Mouse (Mus musculus): ENCODE data around the gene Bet1l. TPM values are rescaled to one million over a fixed set of nuclear protein-coding genes. Genes with fewer than 3 reads are reported as not detected.

The Bet1l gene
- total RNA-seq, 1 experiment from 2014 or later, result 25.0 TPM

DNA sequence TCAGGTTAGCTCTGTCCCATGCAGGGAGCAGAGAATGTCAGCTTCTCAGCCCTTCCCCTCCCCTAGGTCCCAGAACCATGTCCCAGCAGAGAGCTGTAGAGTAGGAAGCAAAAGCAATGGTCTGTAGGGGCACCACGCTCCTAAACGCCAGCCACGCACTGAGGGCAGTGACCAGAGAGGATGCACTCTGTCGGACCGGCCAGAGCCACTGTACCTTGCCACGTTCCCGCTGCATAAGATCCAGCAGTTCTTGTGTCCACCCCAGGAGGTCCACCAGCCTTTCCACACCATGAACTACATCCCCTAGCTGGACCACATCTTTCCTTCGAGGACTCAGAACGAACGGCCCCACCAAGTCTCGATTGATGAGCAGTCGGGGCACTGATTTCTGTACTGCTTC lies 7.4 kb upstream of the Bet1l start:
- no peak for ATAC-seq (replicated peaks; ENCODE audit: insufficient number of reproducible peaks, low FRiP score, low TSS enrichment, poor library complexity, severe bottlenecking)

DNA sequence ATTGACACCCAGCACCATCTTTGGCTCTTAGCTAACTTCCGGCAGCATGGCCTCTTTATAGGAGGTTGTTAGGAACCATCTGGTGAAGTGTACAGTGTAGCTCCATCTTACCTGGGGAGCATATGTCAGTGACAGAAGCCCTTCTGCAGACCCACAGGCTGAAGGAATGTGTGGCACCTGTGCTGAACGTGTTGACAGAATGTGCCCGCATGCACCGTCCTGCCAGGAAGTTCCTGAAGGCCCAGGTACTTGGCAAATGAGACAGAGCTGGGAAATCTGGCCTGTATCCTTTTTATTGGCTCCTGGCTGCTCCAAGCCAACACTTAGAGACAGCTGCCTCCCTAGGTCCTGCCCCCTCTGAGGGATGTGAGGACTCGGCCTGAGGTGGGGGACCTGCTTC lies 3.4 kb upstream of the Bet1l start:
- no peak for ATAC-seq (replicated peaks; ENCODE audit: insufficient number of reproducible peaks, low FRiP score, low TSS enrichment, poor library complexity, severe bottlenecking)

DNA sequence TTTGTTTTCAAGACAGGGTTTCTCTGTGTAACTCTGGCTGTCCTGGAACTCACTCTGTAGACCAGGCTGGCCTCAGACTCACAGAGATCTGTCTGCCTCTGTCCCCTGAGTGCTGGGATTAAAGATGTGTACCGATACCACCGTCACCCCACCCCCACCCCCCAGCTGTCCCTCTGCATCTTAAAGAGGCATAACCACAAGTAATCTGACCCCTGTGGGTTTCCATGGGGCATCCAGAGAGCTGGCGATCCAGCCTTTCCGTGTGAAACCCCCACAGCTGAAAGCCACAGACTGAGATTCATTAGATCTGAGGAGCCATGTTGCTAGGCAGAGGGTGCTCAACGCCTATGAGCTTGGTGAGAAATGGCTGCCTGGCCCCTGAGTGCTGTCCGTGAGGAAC lies 2.6 kb upstream of the Bet1l start:
- ATAC-seq (replicated peaks; ENCODE audit: insufficient number of reproducible peaks, low FRiP score, low TSS enrichment, poor library complexity, severe bottlenecking), result no peak

DNA sequence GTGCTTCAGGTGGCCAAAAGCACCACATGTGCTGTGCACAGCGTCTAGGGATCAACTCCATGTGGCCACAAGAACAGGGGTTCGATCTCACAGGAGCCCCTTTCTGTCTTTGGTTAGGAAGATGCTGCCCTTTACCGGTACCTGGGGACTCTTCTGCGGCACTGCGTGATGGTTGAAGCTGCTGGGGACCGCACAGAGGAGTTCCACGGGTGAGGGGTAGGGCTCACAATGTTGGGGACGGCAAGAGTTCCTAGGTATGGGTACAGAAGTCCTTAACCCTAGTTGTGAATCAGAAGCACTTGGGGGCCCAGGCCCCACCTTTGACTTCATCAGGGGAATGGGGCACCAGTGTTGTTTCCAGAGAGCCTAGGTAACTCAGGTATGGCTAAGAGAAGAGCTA lies 1.4 kb upstream of the Bet1l start:
- no peak for ATAC-seq (replicated peaks; ENCODE audit: insufficient number of reproducible peaks, low FRiP score, low TSS enrichment, poor library complexity, severe bottlenecking)

DNA sequence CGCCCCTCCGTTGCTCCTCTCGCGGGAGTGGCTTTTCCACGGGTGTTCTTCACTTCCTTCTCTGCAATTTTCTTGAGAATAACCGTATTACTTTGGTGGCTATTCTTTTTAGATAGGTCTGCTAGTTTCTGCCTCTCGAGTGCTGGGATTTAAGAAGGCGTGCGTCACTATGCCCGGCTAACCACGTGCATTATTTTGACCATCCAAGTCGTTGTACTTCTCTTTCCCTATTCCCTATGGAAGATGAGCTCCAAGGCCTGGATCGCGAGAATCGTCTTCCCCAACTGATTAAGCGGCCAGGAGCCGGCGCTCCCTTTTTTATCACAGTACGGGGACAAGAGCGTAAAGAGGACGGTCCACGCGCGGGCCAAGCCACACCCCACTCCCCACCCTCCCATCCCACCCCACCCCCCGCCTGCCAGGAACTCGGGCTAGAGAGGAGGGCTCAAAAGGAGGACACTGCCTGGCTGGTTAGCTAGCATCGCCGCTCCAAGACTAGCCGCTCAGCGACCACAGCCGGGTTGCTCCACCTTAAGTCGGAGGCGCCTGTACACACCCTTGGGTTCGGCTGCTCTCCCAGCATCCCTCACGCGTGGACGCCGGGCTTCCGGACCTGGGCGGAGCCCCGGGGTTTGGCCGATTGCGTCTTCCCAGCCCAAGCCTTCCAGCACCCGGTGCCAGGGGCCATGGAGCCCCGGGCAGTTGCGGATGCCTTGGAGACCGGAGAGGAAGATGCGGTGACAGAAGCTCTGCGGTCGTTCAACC lies 410 bp downstream of the Bet1l start, which contains the start of gene Ric8a:
Ric8a (plus strand) TSS at position 173 of the 765 bp plus-strand sequence.
- ATAC-seq (replicated peaks; ENCODE audit: insufficient number of reproducible peaks, low FRiP score, low TSS enrichment, poor library complexity, severe bottlenecking), result peak; percentile 78

DNA sequence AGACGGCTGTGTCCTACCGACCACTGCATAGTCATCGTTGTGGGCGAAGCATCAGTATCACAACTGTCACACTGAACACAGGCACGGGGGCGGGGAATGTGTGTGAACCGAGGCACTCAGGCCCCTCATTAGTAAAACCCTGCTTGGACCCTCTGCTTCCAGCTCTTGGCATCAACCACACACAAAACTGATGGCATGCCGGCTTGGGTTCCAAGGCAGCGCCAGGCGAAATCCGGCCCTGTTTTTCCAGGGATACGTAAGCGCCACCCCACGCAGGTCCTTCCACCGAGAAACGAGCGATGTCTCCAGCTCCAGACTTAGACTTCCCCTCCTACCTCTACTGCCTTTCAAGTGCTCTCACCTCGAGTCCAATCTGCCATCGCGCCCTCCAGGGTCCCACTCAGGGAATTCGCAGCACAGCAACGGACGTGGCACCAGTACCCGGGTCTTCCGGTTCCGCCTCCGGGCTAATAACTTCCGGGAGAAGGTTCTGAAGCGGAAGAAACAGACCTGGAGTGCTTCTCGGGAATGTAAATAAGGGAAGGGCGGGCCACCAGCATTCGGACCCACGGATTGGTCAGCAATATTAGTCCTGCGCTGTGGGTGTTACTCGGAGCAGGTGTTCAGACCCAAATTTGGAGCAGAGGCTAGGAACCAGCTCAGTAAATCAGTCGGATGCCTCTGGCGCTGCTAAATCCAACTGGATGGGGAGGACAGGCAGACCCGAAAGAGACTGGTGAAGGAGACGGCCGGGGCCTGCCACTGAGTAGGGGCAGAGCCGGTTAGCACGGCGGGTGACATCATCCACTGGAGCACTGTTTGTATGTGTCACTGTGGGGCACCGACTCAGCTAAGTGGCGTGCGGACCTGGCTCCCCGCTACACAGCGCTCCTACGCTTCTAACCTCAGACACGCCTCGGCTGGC lies 1.3 kb downstream of the Bet1l start, which contains the start of gene Gm45785:
Gm45785 (minus strand) TSS at position 472 of the 925 bp plus-strand sequence.
- ATAC-seq (replicated peaks; ENCODE audit: insufficient number of reproducible peaks, low FRiP score, low TSS enrichment, poor library complexity, severe bottlenecking), result peak; percentile 76

DNA sequence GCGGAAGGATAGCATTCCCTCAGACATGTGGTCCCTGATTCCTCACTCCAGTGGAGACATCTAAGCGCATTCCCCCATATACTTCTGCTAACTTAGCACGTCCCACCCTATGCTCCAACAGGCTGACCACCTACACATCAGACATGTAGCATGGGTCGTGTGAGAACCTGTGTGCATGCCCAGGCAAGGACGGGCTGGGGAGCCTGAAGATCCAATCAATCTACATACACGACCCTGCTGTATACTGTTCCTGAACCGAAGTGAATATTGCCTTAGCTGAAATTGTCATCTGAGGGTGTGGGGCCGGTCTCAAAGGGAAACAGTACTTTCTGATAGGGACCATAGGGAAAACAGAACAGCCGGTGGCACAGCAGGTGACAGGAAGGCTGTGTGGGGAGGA lies 2.2 kb downstream of the Bet1l start:
- no peak for ATAC-seq (replicated peaks; ENCODE audit: insufficient number of reproducible peaks, low FRiP score, low TSS enrichment, poor library complexity, severe bottlenecking)

DNA sequence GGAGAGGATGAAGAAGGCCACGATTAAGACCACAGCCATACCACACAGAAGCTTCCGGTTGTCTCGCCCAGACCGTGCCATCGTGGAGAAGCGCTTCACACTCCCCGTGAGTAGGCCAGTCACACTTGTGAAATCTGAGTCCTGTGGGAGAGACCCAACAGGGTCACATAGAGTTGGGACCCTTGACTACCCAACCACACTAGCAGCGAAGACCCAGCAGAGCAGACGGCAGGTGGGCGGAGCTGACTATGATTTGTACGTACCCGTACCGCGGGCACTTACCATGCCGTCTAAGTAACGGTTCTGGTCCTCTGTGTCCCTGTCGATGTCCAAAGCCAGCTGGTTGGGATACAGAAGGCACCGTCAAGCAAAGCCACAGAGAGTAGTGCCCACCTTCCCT lies 2.9 kb downstream of the Bet1l start:
- ATAC-seq (replicated peaks; ENCODE audit: insufficient number of reproducible peaks, low FRiP score, low TSS enrichment, poor library complexity, severe bottlenecking), result no peak

DNA sequence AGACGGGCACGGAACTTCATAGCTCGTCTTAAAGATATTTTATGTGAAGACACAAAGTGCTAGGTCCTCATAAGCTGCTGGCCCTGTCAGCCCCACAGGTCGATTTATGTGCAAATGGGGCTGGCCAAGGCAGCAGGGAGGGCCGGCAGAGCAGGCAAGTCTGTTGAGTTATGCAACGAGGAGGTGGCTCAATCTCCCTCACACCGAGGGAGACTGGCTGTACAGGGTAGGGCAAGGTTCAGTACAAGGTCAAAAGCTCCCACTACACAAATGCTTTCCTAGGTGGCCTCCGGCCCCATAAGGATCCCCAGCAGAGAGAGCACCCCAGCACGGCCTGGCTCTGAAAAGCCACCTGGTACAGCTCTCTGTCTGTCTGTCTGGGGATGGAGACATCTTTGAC lies 4.0 kb downstream of the Bet1l start:
- no peak for ATAC-seq (replicated peaks; ENCODE audit: insufficient number of reproducible peaks, low FRiP score, low TSS enrichment, poor library complexity, severe bottlenecking)

DNA sequence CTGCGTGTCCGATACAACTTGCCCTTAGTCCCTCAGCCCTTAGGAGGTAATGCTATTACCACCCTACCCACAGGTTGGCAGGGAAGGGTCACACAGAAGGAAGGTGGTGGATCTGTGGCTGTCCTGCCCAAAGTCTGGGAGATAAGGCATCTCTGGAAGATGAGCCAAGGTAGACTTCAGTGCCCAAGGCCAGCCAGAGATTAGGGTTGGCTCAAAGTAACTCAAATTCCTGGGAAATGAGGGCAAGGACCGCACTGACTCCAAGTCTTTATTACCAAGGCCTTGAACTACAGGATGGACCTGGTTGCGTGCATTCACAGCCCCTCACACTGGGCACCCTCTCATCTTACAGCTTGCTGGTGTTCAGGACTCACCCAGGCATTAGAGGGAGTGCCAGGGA lies 5.5 kb downstream of the Bet1l start:
- ATAC-seq (replicated peaks; ENCODE audit: insufficient number of reproducible peaks, low FRiP score, low TSS enrichment, poor library complexity, severe bottlenecking), result no peak

DNA sequence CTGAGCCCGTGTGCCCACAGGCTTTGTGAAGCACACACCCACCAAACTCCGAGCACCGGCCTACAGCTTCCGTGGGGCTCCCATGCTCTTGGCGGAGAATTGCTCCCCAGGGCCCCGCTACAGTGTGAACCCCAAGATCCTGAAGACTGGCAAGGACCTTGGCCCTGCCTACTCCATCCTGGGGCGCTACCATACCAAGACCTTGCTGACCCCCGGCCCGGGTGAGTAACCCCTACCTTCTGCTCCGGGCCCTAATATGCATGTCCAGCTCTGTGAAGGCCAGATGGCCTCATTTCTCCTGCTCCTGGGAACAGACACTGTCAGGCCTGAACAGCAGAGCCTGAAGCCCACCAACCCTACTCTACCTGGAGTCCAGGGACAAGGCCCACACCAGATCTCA lies 8.8 kb downstream of the Bet1l start:
- no peak for ATAC-seq (replicated peaks; ENCODE audit: insufficient number of reproducible peaks, low FRiP score, low TSS enrichment, poor library complexity, severe bottlenecking)

DNA sequence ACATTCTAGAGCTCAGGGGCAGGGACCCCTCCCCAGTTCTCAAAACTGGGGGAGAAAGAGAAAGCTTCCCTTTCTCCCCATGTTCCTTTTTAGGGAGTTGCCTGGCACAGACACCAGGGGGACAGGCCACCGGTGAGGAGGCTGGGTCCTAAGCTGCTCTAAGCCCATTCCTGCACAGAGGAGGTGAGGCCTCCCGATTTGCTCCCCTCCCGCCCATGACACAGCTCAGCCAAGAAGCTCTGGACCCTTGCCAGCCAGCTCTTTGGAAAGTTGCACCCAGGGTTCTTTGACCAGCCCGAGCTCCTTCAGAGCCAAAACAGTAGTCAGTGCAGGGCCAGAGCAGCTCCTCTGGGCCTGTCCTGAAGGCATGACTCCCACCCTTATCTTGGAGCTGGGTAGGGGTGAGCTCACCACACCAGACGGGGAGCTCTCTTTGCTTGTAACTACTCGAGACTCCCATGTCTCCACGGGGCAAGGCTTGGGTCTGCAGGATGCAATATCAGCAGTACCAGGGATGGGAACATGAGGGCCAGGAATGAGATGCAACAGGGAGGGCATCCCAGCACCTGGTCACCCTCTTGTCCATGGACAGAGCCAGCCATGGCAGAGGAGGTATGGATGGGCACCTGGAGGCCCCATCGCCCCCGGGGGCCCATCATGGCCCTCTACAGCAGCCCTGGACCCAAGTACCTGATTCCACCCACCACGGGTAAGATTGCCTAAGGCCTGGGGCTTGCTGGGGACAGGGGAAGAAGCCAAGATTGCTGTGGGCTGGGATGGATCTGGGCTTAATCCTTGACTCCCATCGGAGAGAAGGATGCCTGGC lies 9.4 kb downstream of the Bet1l start, which contains the start of gene Odf3:
Odf3 (plus strand) TSS at position 51 of the 826 bp plus-strand sequence.
- ATAC-seq (replicated peaks; ENCODE audit: insufficient number of reproducible peaks, low FRiP score, low TSS enrichment, poor library complexity, severe bottlenecking), result no peak

DNA sequence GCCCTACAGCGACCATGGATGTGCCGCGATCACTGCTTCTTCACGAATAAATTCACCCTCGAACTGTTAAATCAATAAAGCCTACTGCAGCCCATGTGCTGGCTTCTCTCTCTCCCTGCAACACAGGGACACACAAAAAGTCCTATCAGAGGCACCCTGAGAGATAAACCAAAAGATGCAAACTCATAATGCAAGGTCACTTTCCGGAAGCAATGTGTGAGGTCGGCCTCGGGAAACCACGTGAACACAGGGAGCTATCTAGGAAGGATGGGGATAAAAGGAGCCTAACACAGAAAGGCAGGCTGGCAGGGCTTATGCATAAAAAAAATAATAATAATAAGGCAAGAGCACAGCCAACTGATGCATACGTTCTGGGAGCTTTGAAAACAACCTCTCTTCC lies 10.7 kb downstream of the Bet1l start:
- no peak for ATAC-seq (replicated peaks; ENCODE audit: insufficient number of reproducible peaks, low FRiP score, low TSS enrichment, poor library complexity, severe bottlenecking)

DNA sequence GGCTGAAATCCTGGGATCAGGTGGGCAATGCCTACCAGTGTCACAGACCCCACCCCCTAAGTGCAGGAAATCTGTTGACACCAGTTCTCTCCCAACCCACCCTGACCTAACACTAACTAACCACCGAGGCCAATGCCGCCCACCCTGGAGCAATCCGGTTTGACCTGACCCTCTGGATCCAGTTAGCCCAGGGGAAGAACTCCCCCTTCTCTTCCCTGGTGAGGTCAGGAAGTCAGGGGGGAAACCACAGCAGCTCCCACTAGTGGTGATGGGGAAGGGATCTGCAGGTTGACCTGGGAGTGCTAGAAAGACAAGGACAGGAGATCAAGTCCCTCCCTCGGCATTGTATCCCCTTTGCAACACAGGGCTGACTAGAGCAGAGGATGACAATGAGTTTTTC lies 11.7 kb downstream of the Bet1l start:
- ATAC-seq (replicated peaks; ENCODE audit: insufficient number of reproducible peaks, low FRiP score, low TSS enrichment, poor library complexity, severe bottlenecking), result no peak

DNA sequence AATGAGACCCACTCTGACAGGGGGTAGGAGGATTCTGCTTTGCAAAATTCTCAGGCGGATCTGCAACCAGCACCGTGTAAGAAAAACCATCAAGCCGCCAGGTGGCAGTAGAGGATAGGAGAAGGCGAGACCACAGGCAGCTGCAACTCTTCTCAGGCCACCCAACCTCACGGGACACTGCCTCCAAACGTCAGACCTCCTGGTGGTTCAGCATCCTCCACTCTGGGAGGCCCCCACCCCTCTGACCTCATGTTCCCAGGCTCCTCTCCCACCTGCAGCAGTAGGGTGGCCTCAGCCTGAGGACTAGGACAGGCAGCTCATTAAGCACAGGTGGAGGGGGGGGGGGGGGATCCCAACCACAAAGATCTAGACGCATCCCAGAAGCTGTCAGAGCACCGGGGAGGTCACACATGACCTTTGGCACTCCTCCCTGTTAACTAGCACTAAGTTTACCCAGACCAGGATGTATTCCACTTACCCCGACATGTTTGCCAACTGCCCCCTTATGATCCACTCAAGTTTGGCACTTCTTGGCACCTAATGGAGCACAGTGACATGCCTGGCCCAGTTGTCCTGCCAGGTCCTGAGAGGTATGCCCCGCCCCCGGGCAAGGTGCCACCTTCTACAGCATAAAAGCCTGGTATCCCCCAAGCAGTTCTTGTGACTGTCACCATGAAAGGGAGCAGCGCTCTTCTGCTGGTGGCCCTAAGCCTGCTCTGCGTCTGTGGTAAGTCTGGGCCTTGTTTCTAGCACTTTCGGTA lies 12.3 kb downstream of the Bet1l start, which contains the start of gene Scgb1c1:
Scgb1c1 (plus strand) TSS at position 643 of the 761 bp plus-strand sequence.
- ATAC-seq (replicated peaks; ENCODE audit: insufficient number of reproducible peaks, low FRiP score, low TSS enrichment, poor library complexity, severe bottlenecking), result peak; percentile 78

DNA sequence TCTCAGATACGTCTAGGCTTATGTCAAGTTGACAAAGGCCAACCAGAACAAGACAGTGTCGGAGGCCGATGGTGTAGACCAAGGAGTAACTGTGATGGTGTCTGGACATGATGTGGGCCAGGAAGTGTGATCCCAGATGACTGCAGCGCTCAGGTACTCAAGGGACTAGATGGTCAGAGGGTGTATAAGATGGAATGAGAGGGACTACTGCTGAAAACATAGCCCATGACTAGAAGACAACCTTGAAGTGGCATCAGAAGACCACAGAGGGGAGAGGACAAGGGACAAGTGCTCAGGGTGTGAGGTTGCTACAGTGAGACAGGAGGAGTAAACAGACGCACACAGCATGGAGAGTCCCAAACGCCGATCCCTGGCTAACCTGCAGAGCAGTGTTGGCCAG lies 13.6 kb downstream of the Bet1l start:
- no peak for ATAC-seq (replicated peaks; ENCODE audit: insufficient number of reproducible peaks, low FRiP score, low TSS enrichment, poor library complexity, severe bottlenecking)

DNA sequence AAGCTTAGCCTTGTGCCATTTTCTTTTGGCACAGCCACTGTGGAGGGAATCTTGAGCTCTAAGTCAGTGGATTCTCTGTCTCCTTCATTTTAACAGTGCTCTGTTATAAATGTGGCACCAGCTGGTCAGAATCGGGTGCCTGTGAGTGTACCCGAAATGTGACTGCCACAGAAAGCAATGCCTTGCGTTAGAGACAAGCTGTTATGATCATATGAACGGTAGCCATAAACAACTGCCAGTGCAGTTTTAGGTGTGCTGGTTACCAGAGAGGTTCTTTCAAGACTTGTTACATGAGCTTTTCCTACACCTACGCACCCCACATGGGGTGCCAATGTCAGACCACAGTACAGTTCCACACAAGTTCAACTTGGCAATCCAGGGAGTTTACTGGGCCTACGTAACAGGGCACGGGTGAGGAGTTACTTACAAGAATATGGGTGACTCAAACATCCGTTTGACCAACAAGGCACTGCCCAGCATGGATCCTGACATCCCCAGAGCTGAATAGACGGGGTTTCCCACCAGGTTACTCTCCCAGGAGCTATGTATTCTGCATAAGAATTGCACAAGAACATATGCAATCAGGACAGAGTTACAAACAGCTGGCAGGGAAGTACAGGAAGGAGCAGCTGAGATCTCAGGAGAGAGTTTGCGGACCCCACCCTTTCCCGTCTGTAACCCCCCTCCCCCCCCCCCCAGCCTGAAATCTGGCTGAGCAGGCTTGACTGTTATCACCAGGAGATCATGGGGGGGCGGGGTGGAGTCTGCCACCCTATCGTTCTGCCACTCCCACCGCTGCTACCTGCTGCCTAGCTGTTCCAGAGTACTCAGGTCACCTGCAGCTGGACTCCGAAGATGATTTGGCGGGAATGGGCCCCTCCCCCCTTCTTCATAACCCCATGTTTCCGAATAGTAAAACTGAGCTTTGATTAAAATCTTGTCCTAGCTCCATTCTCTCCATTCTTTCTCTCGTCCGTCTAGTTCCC lies 16.3 kb downstream of the Bet1l start:
- ATAC-seq (replicated peaks; ENCODE audit: insufficient number of reproducible peaks, low FRiP score, low TSS enrichment, poor library complexity, severe bottlenecking), result no peak

Data from monocyte, adult 5-6 weeks (primary cell).